Mouse (Mus musculus) CH12.LX (cell line): Measurements from ENCODE around the gene Yrdc. TPM values are rescaled to one million over a fixed set of nuclear protein-coding genes. Genes with fewer than 3 reads are reported as not detected.
A peak's percentile ranks its signal among the peaks of the same experiment; 100 is the strongest.

ENCODE experiments used
- DNase-seq: peaks from one replicate; pipeline ENCODE4 v3.0.0-alpha.2; 2013; ENCODE audit errors: extremely low read depth
- H3K27ac ChIP-seq: 2 replicates; pipeline ENCODE4 v1.5.1; 2012; ENCODE audit warnings: low read depth, mild to moderate bottlenecking, control low read depth, moderate library complexity; ENCODE audit not compliant: insufficient read depth
- H3K27me3 ChIP-seq: replicated peaks from 2 replicates; pipeline ENCODE3; 2012; ENCODE audit warnings: inconsistent platforms
- H3K36me3 ChIP-seq, 2 experiments: replicated peaks in 1 of 2; 2 replicates each; pipeline versions ENCODE3 to v1.6.1; 2012; ENCODE audit warnings: inconsistent platforms in 1 of 2, low read length in 1 of 2, mild to moderate bottlenecking in 1 of 2, mixed read lengths in 1 of 2, moderate library complexity in 1 of 2; ENCODE audit not compliant: control insufficient read depth in 1 of 2, insufficient read depth in 1 of 2
- H3K4me1 ChIP-seq, 2 experiments: 2 replicates each; pipeline ENCODE4 v1.6.1; 2012; ENCODE audit warnings: inconsistent platforms in 1 of 2, moderate library complexity in 1 of 2; ENCODE audit not compliant: insufficient read depth in 2 of 2, control insufficient read depth in 1 of 2
- H3K4me2 ChIP-seq: 2 replicates; pipeline ENCODE4 v1.6.1; 2012; ENCODE audit warnings: low read depth, mild to moderate bottlenecking, control low read depth; ENCODE audit not compliant: poor library complexity, insufficient read depth, severe bottlenecking
- H3K4me3 ChIP-seq, 3 experiments: fragments of 150-350 bp in 1 of 3; sonication (generic) in 1 of 3; replicated peaks in 1 of 3; 2 replicates each; pipeline versions ENCODE3 to v1.5.1; 2011 to 2012; ENCODE audit warnings: low read depth in 2 of 3, low read length in 2 of 3, mild to moderate bottlenecking in 2 of 3, moderate library complexity in 2 of 3, control low read depth in 1 of 3, improper control_type of control experiment in 1 of 3, inconsistent platforms in 1 of 3, mixed read lengths in 1 of 3; ENCODE audit not compliant: poor library complexity in 1 of 3
- H3K79me2 ChIP-seq: replicated peaks from 2 replicates; pipeline ENCODE4 v1.6.1; 2012; ENCODE audit warnings: mild to moderate bottlenecking, moderate library complexity; ENCODE audit not compliant: control insufficient read depth, poor library complexity, insufficient read depth, severe bottlenecking; ENCODE audit errors: extremely low read depth
- H3K9ac ChIP-seq: 2 replicates; pipeline ENCODE4 v1.6.1; 2012; ENCODE audit warnings: low read depth, mild to moderate bottlenecking, control low read depth, moderate library complexity; ENCODE audit not compliant: insufficient read depth
- H3K9me3 ChIP-seq: replicated peaks from 2 replicates; pipeline ENCODE3; 2012; ENCODE audit warnings: low read length, inconsistent platforms, mixed read lengths
- CHD1 ChIP-seq: IDR thresholded peaks from 2 replicates; pipeline ENCODE4 v1.6.1; 2012; ENCODE audit warnings: low read depth, low read length, improper control_type of control experiment, inconsistent platforms
- CHD2 ChIP-seq: IDR thresholded peaks from 2 replicates; pipeline ENCODE4 v1.6.1; 2011; ENCODE audit warnings: low read length, improper control_type of control experiment
- CTCF ChIP-seq, 2 experiments: IDR thresholded peaks in 1 of 2; conservative IDR thresholded peaks in 1 of 2; 2 replicates each; pipeline ENCODE4 v1.5.1; 2011 to 2012; ENCODE audit warnings: low read depth in 2 of 2, low read length in 2 of 2, improper control_type of control experiment in 1 of 2, inconsistent platforms in 1 of 2, mild to moderate bottlenecking in 1 of 2, moderate library complexity in 1 of 2
- E2F4 ChIP-seq: IDR thresholded peaks from 2 replicates; pipeline ENCODE4 v1.6.1; 2011; ENCODE audit warnings: low read depth, low read length, improper control_type of control experiment; ENCODE audit not compliant: insufficient replicate concordance
- ELF1 ChIP-seq: IDR thresholded peaks from 2 replicates; pipeline ENCODE4 v1.6.1; 2014; ENCODE audit warnings: low read depth, mild to moderate bottlenecking, inconsistent platforms, low read length, improper control_type of control experiment
- EP300 ChIP-seq: IDR thresholded peaks from 2 replicates; pipeline ENCODE4 v1.6.1; 2011; ENCODE audit warnings: low read length, improper control_type of control experiment
- ETS1 ChIP-seq: conservative IDR thresholded peaks from 2 replicates; pipeline ENCODE4 v1.6.1; 2012; ENCODE audit warnings: low read depth, mild to moderate bottlenecking, inconsistent platforms, low read length, improper control_type of control experiment, moderate library complexity
- GABPA ChIP-seq: IDR thresholded peaks from 2 replicates; pipeline ENCODE4 v1.6.1; 2012; ENCODE audit warnings: low read depth, low read length, improper control_type of control experiment, inconsistent platforms; ENCODE audit not compliant: insufficient replicate concordance
- HCFC1 ChIP-seq: IDR thresholded peaks from 2 replicates; pipeline ENCODE4 v1.6.1; 2012; ENCODE audit warnings: low read depth, mild to moderate bottlenecking, inconsistent platforms, low read length, improper control_type of control experiment
- IRF4 ChIP-seq: IDR thresholded peaks from 2 replicates; pipeline ENCODE4 v1.6.1; 2014; ENCODE audit warnings: low read depth, mild to moderate bottlenecking, inconsistent platforms, low read length, improper control_type of control experiment
- JUN ChIP-seq: IDR thresholded peaks from 2 replicates; pipeline ENCODE4 v1.6.1; 2011; ENCODE audit warnings: low read depth, mild to moderate bottlenecking, low read length, improper control_type of control experiment, moderate library complexity; ENCODE audit not compliant: insufficient read depth
- JUND ChIP-seq: conservative IDR thresholded peaks from 2 replicates; pipeline ENCODE4 v1.6.1; 2011; ENCODE audit warnings: low read depth, low read length, improper control_type of control experiment
- MAFK ChIP-seq: IDR thresholded peaks from 2 replicates; pipeline ENCODE4 v1.6.1; 2011; ENCODE audit warnings: low read length, improper control_type of control experiment; ENCODE audit not compliant: insufficient replicate concordance
- MAX ChIP-seq: IDR thresholded peaks from 2 replicates; pipeline ENCODE4 v1.6.1; 2011; ENCODE audit warnings: low read length, improper control_type of control experiment
- MAZ ChIP-seq: IDR thresholded peaks from 2 replicates; pipeline ENCODE4 v1.6.1; 2012; ENCODE audit warnings: low read depth, mild to moderate bottlenecking, inconsistent platforms, low read length, improper control_type of control experiment, moderate library complexity
- MEF2A ChIP-seq: IDR thresholded peaks from 2 replicates; pipeline ENCODE4 v1.6.1; 2014; ENCODE audit warnings: low read depth, mild to moderate bottlenecking, inconsistent platforms, low read length, improper control_type of control experiment, borderline replicate concordance
- MYC ChIP-seq: IDR thresholded peaks from 2 replicates; pipeline ENCODE4 v1.6.1; 2011; ENCODE audit warnings: low read depth, mild to moderate bottlenecking, improper control_type of control experiment, low read length
- NELFE ChIP-seq: IDR thresholded peaks from 2 replicates; pipeline ENCODE4 v1.6.1; 2011; ENCODE audit warnings: low read depth, low read length, improper control_type of control experiment
- NRF1 ChIP-seq: IDR thresholded peaks from 2 replicates; pipeline ENCODE4 v1.6.1; 2014; ENCODE audit warnings: low read depth, mild to moderate bottlenecking, inconsistent platforms, low read length, improper control_type of control experiment, moderate library complexity
- POLR2A ChIP-seq: IDR thresholded peaks from 2 replicates; pipeline ENCODE4 v1.6.1; 2011; ENCODE audit warnings: low read depth, mild to moderate bottlenecking, improper control_type of control experiment, low read length
- RCOR1 ChIP-seq: conservative IDR thresholded peaks from 2 replicates; pipeline ENCODE4 v1.6.1; 2012; ENCODE audit warnings: low read depth, mild to moderate bottlenecking, inconsistent platforms, low read length, improper control_type of control experiment
- SIN3A ChIP-seq: IDR thresholded peaks from 2 replicates; pipeline ENCODE4 v1.6.1; 2012; ENCODE audit warnings: low read length, improper control_type of control experiment, inconsistent platforms
- TBP ChIP-seq: conservative IDR thresholded peaks from 2 replicates; pipeline ENCODE4 v1.6.1; 2011; ENCODE audit warnings: low read depth, low read length, improper control_type of control experiment
- TCF12 ChIP-seq: IDR thresholded peaks from 2 replicates; pipeline ENCODE4 v1.6.1; 2014; ENCODE audit warnings: low read depth, mild to moderate bottlenecking, inconsistent platforms, low read length, improper control_type of control experiment
- UBTF ChIP-seq: IDR thresholded peaks from 2 replicates; pipeline ENCODE4 v1.6.1; 2012; ENCODE audit warnings: low read depth, mild to moderate bottlenecking, inconsistent platforms, low read length, improper control_type of control experiment, moderate library complexity
- USF2 ChIP-seq: conservative IDR thresholded peaks from 2 replicates; pipeline ENCODE4 v1.6.1; 2011; ENCODE audit warnings: low read depth, low read length, improper control_type of control experiment
- ZKSCAN1 ChIP-seq: IDR thresholded peaks from 2 replicates; pipeline ENCODE4 v1.6.1; 2012; ENCODE audit warnings: low read depth, inconsistent platforms, low read length, improper control_type of control experiment, borderline replicate concordance
- ZMIZ1 ChIP-seq: IDR thresholded peaks from 2 replicates; pipeline ENCODE4 v1.6.1; 2012; ENCODE audit warnings: low read depth, mild to moderate bottlenecking, inconsistent platforms, low read length, improper control_type of control experiment
- ZNF384 ChIP-seq: IDR thresholded peaks from 2 replicates; pipeline ENCODE4 v1.6.1; 2012; ENCODE audit warnings: low read depth, low read length, improper control_type of control experiment, inconsistent platforms
- dilution Hi-C: fragments of 300-500 bp; cut with MboI; formaldehyde crosslinking; loops from 2 replicates; pipeline ENCODE4 v1.14.3; 2020; ENCODE audit warnings: low sequenced_read_pairs; ENCODE audit not compliant: extremely low pct_unique_long_range_greater_than_20kb, extremely low pct_ligation_motif_present
- in situ Hi-C: fragments of 300-500 bp; cut with MboI; formaldehyde crosslinking; loops from 3 replicates; pipeline ENCODE4 v1.14.3; 2019; ENCODE audit warnings: low sequenced_read_pairs, low pct_ligation_motif_present, low pct_unique_long_range_greater_than_20kb, mixed read lengths
- polyA plus RNA-seq: library from polyadenylated mRNA; unstranded; fragments of >175 nt; gene quantifications from 2 replicates; pipeline ENCODE4 v1.2.1, GENCODE M21; 2012; ENCODE audit warnings: low read depth; ENCODE audit not compliant: insufficient read length
- total RNA-seq, 2 experiments: library from RNA; depleted of rRNA; stranded (reverse); fragments of 300-350 nt in 1 of 2; fragments of >200 nt in 1 of 2; gene quantifications; 2 replicates each; pipeline ENCODE4 v1.2.3; 2012 to 2014

Gene Yrdc
- total and polyA plus RNA-seq, 3 experiments: 86.8 to 160 (median 87.6) TPM

GRCm38 (mm10) chr4:124849631-124850260 lies 733 bp upstream of the Yrdc start:
- dilution Hi-C loops: no loop called here
- Histone ChIP-seq H3K9ac (peak overlapping the region; percentile 46), H3K27ac (no peak overlapping the region)

GRCm38 (mm10) chr4:124850933-124851658 lies 617 bp downstream of the Yrdc start, which contains the start of gene 1110065P20Rik:
Gene 1110065P20Rik (minus strand): TSS chr4:124851196.
- H3K27ac ChIP-seq: peak within 1 kb of the TSS; percentile 63
- H3K4me3 ChIP-seq: peak within 1 kb of the TSS; percentile 89 to 94 (median 89)
- H3K9me3 ChIP-seq: no peaks in the 10 kb centered on the region
- peak within 1 kb of the TSS; percentile 87 for H3K4me2 ChIP-seq
- DNase-seq: peak; percentile 68
- H3K4me1 ChIP-seq: peaks cover 4 to 35% of the 10 kb centered on the region in 2 experiments
- H3K79me2 ChIP-seq: peaks cover 37% of the 10 kb centered on the region
- in situ Hi-C loops: loop anchor here (10.0 kb wide), 1 partner anchor 54 kb away; no protein-coding TSS in a partner anchor
- peaks cover 28 to 55% of the 10 kb centered on the region in 2 experiments for H3K36me3 ChIP-seq
- H3K27me3 ChIP-seq: no peaks in the 10 kb centered on the region
- dilution Hi-C loops: no loop called here
- H3K9ac ChIP-seq: peak within 1 kb of the TSS; percentile 81
- TF ChIP-seq EP300: no peak
- no peak for TF ChIP-seq MAFK
- TF ChIP-seq TBP: no peak
- TF ChIP-seq IRF4: 0 out of 2 replicates have a peak, but pooled peaks have one; percentile 9
- no peak for TF ChIP-seq JUND
- TF ChIP-seq NELFE: peak; percentile 73
- no peak for TF ChIP-seq ETS1
- peak; percentile 79; the same call in 1 of the 2 replicates for TF ChIP-seq ZMIZ1
- no peak for TF ChIP-seq MEF2A
- TF ChIP-seq HCFC1: no peak
- TF ChIP-seq MAZ: peak; percentile 97
- TF ChIP-seq MAX: peak; percentile 87
- no peak for TF ChIP-seq NRF1
- TF ChIP-seq ELF1: peak; percentile 73
- no peak for TF ChIP-seq E2F4
- TF ChIP-seq CHD1: no peak
- no peak for TF ChIP-seq ZNF384
- no peak for TF ChIP-seq CTCF (conservative IDR thresholded peaks at IDR 0.05 in 1 of 2, IDR thresholded peaks at IDR 0.05 in 1 of 2; ENCODE audit: low read depth in 2 of 2, low read length in 2 of 2)
- TF ChIP-seq TCF12: peak; percentile 14; the same call in 1 of the 2 replicates
- no peak for TF ChIP-seq USF2
- TF ChIP-seq SIN3A: peak; percentile 75
- TF ChIP-seq MYC: peak; percentile 89
- TF ChIP-seq ZKSCAN1: no peak
- no peak; the same call in 1 of the 2 replicates for TF ChIP-seq UBTF
- TF ChIP-seq CHD2: 0 out of 2 replicates have a peak, but pooled peaks have one; percentile 23
- no peak for TF ChIP-seq GABPA
- peak; percentile 67 for TF ChIP-seq POLR2A
- TF ChIP-seq RCOR1: no peak
- TF ChIP-seq JUN: no peak

More at GRCm38 (mm10) chr4:124849631-124850260, 733 bp upstream of the Yrdc start:
- H3K36me3 ChIP-seq: peaks cover 23 to 55% of the 10 kb centered on the region in 2 experiments
- no peaks in the 10 kb centered on the region for H3K27me3 ChIP-seq
- peak overlapping the region; percentile 53 to 94 (median 89) for H3K4me3 ChIP-seq
- TF ChIP-seq EP300 (no peak), MAFK (no peak), NRF1 (no peak), MAX (0 out of 2 replicates have a peak, but pooled peaks have one; percentile 18)
- in situ Hi-C loops: loop anchor here (10.0 kb wide), 1 partner anchor 55 kb away; no protein-coding TSS in a partner anchor
- no peaks in the 10 kb centered on the region for H3K9me3 ChIP-seq
- peak overlapping the region; percentile 74 for H3K4me2 ChIP-seq
- H3K4me1 ChIP-seq: peaks cover 4 to 35% of the 10 kb centered on the region in 2 experiments
- peak; percentile 35 for DNase-seq
- peaks cover 37% of the 10 kb centered on the region for H3K79me2 ChIP-seq
